Mouse (Mus musculus) urinary bladder, postnatal 10 days (tissue): Measurements from ENCODE around the gene Snap91.

Source experiments
- DNase-seq: peaks from one replicate; pipeline ENCODE4 v3.0.0; 2022; ENCODE audit warnings: low spot score

The Snap91 gene

DNA sequence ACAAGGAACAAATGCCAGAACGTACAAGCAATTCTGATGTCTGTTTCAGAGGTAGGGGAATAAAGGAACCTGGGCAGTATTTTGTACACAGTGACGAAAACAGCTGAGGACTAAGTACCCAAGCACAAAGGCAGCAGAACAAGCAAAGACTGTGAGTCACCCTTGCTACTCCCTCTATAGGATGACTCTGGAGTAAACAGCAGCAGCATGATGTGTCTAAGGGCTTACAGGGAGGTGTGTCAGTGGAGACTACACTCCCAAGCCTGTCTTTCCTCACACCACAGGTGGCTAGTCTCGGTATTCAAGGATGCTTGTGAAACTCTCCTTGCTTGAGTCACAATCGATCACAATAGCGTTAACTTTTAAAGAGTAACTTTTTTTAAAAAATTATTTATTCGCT, 66.1 kb downstream of the Snap91 start:
- no peak for DNase-seq

DNA sequence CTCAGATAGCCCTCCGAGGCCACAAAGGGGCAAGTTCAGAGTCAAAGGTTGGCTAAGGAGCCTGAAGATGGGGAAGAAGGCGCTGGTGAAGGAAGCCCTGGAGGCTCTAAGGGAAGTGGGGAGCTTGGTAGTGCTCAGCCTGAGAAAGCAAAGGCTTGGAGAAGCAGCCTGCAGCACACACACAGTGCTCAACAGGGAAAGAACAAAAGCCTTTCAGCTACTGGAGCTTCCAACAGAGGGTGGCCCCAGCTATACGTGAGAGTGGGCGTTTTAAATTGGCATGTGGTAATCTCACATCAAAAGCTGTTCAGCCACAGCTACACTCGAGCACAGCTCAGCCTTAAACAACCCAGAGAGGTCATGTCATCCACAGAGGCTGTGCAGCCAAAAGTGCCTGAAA, 67.1 kb downstream of the Snap91 start:
- no peak for DNase-seq

DNA sequence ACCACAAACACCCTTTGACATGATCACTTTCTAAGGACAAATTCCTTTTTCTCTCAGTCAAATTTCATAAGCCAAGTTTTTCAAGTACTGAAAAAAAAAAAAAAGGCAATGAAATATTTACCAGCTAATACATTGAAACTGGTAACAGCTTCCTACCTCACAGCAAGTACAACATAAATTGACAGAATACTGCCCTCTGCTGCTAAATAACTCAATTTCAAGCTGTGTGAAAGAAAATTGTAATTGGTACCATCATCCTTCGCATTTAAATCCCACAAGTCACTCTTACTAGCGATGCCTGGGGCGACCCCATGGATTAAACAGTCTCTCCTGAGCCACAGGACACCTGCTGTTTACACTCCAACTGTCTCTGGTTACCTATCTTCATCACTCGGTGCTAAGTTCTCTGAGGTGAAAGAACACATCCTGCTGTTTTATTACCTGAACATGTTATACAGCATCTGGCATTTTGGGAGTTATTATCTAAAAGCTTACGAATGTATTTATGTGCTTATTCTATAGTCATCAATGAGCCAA, 69.7 kb downstream of the Snap91 start:
- DNase-seq: no peak

DNA sequence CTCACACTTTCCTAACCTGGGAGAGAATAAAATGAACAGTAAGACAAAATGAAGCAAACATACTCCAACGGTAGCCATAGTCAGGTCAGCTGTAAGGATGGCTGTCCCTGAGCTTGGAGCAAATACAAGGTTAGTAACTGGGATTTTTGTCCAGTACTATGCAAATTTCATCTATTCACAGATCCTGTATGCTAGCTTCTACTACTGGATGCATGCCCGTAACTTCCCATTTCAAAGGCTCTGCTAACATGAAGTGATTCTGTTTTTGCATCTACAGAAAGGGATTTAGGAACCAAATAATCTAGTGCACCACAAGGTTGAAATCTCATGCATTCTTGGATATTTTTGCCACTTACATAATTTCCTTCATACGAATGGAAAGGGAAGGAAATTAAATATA, 70.2 kb downstream of the Snap91 start:
- DNase-seq: no peak

DNA sequence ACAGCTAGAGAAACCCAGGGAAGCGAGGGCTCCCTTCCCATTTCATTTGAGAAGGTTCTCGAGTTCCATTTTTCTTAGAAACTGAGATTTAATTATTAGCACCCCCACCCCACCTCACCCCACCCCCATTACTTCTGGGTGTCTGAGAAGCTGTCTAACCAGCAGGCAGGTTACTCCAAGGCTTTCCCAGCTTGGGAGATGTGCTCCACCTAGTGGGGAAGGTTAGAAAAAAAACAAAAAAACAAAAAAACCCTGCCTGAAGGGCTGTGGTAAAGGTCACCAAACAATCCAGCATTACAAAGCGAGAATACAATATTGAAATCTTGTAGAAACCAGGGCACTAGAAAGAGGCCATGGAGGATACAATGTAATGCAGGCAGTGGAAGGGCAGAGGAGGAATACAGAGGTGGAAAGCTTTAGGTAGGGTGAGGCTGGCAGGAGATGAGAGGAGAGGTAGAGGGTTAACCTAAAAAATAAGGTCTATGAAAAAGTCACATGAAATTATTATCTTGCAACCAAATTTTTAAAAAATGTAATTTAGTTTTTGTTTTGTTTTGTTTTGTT, 79.8 kb downstream of the Snap91 start:
- no peak for DNase-seq

DNA sequence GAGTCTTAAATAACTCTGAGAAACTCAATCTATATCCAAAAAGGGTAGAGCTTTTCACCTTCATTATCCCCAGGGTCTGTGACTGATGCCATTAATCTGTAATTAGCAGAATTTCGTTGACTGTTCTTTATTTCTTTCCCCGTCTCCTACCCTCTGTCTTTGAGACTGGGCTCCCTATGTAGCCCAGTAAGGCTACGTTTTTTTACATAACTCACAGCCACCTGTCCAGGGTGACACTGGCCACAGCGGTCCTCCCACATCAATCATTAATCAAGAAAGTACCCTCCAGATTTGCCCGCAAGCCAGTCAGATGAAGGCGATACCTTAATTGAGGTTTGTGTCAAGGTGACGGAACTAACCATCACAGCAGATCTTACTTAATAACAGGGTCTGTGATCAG, 81.4 kb downstream of the Snap91 start:
- DNase-seq: no peak

DNA sequence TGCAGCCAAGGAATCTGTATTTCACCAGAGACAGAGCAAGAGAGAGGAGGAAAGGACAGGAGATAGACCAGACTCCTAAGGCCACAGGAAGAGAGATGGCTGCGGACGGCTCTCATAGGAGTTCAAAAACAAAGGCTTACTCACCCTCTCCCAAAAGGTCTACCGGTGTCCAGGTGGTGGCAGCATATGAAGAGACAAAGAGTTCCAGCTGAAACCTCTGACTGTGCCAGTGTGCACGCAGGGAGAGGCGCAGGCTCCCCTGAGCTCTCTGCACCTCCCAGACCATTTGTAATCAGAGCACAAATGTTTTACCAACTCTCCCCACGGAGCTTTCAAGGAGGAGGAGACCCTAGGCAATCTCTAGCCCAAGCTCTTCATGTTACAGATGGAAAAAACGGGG, 81.8 kb downstream of the Snap91 start:
- no peak for DNase-seq

DNA sequence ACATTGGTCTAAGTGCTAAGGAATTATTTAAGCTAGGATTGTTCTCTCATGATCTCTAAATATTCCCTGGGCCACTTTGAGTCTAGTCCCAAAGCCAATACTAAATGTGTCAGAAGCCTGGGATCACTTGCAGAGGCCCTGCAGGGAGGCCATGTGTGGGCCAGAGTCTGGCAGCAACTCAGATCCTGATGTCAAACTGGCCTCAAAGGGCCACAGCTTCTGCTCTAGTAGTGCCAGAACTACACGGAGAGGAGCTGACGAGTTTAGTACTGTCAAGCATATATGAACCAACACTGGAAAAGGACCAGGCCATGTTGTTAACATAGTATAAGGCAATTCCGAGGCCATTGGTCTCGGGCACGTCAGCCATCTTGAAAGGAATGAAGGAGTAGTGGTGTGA, 82.3 kb downstream of the Snap91 start:
- no peak for DNase-seq

DNA sequence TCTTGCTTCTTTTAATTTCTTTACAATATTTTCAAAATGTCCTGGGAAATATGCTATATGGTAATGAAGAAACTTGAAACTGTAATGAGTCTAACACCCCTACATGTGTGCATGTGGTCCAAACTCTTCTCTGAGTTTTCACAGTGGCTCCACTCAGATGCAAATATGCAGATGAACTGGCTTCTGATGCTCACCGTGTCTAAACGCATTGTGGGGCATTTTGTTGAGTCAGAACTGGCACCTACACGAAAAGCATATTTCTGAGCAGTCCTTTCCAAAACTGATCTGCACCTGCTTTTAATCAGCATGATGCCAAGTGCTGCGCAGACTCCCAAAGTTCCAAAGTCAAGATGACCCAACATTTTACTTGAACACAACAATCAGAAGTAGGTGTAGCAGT, 82.9 kb downstream of the Snap91 start:
- no peak for DNase-seq

DNA sequence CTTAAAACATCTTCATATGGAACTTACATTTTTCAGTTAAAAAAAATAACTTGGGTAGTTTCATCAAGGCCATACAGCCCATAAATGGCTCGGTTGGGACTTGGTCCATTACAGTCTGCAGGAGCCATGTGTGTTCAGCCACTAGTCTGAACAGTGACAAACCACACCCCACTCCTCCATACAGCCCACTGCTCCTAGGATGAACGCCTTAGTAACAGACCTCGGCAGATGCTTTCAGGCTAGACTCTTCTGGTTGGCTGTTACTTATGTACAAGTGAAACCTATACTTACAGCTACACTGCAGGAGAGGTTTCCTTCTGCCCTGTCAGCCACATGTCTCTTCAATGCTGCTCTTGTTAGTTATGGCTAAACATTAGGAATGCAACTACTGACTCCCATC, 85.2 kb downstream of the Snap91 start:
- no peak for DNase-seq

DNA sequence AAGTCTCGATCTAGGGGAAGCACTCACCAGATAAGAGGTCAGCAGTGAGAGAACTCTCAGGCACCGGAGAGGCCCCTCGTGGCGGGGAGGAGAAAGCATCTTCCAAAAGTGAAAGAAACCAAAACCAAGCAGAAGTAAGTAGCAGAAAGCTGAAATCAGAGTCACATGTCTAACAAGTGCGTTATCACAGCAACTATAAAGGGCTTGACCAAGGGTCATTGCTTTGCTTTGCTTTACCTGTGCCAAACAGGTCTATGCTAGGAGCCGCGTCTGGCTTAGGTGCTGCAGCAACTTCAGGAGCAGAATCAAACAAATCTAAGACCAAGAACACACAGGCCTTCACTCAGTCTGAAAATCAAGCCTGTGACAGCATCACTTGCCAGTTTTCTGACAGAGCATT, 88.5 kb downstream of the Snap91 start:
- no peak for DNase-seq

DNA sequence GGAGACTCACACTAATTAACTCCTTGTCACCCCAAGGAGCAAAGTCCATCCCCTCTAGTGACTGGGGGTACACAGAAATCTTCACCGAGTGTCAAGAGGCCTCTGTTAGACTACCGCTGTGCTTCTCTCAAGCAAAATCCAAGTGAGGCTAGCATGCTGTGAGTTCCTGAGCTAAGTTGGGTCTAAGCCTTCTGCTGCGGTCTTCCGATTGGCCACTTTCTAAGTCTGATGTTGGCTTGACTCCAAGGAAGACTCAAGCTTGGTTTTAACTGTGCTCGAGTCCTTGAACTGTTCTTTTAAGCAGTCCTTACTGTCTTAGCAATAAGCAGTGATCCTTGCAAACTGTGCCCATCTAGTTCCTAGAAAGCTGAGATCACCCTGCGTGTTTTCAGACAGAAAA, 91.3 kb downstream of the Snap91 start:
- DNase-seq: no peak

DNA sequence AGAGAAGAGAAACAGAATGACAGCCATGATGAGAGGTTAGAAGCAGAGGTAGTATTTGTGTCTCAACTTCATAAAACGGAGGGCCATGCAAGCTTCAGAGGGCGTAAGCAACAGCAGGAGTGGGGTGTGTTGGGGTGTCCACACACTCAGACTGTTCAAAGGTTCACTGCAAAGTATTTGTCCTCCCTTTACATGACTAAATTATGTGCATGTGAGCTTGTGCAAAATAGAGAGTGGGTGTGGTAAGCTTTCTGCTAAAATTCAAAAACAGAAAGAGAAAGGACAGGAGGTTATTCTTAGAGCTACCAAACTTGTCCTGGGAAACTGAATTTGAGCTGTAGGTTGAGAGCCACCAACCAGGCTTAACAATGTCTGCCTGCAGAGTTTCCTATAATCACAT, 97.6 kb downstream of the Snap91 start:
- DNase-seq: no peak

DNA sequence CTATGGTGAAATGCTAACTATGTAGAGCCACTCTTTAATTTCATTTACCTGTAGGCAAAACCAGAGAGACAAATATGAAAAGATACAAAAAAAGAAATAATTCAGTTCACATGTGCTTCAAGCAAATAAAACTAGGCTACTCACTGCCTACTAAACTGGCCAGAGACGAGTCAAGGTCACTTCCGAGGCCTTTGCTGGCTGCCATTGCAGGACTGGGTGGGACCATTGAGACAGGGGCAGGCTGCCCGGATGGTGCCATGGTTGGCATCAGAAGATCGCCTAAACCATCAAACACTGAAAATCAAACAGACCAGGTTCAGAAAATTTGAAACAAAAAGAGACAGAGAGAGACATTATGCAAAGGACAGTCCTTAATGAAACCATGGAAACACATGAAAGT, 99.0 kb downstream of the Snap91 start:
- no peak for DNase-seq

DNA sequence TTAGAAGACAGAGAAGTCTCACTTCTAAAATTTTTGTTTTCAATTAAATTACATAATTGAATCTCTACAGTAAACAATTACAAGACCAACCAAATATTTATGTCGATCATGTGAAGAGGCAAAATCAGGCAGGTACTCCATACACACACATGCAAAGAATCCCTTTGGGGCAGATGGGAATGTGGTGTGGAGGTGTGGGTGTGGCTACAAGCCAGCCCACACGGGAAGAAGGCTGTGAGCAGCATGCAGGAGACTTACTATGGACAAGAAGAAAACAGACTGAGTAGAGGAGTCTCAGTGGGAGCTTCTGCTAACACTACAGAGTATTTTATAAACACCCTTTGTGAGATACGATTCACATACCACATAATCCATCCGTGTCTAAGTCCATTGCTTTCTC, 102.2 kb downstream of the Snap91 start:
- no peak for DNase-seq

DNA sequence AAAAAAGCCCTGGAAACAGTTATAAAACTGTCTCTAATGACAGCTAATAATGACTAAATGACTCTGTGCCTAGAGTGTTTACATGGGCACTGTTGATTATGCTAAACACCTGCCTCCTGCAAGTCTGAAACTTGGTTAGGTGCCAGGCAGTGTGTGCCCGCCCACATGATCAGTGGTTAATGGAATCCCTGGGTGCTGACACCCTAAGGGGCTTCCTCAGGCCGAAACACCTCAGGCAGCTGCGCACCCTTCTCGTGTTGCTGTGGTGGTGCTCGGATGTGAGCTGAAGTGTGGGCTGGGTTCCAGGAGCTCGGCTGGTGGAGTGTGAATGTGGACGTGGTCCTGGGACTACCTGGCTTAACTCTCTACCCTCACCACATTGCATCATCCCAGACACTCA, 103.1 kb downstream of the Snap91 start:
- DNase-seq: no peak

DNA sequence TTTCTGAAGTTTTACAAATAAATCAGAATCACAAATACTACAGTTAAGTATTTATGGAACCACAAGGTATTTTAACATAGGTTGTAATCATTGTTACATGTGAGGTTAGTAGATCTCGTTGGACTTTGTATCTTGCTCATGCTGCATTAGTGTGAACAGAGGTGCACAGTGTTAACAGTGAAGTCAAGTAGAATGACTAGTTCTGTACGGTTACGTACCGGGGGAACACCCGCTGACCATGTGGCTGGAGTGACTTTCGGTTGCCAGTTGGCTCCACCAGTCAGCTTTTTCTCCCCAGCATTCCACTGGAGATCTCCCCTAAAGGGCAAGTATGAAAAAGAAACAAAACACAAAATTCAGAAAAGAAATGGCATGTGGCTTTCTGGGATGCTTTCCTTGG, 105.1 kb downstream of the Snap91 start:
- DNase-seq: no peak

DNA sequence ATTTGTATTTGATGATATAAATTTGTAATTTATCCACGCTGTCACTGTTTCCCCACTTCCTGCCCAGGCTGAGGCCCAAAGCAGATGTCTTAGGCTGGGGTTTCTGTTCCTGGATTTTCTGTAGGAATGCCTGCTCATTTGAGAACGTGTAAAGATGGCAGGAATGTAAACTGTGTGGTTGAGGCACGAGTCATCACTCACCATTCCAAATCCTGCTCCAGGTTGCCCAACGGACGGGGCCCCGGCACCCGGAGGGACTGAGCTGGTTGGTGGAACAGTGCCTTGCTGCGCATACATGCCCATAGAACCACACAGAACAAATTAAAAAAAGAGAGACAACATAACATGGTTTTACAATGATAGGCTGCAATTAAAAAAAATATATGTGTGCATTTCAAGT, 106.5 kb downstream of the Snap91 start:
- DNase-seq: no peak

DNA sequence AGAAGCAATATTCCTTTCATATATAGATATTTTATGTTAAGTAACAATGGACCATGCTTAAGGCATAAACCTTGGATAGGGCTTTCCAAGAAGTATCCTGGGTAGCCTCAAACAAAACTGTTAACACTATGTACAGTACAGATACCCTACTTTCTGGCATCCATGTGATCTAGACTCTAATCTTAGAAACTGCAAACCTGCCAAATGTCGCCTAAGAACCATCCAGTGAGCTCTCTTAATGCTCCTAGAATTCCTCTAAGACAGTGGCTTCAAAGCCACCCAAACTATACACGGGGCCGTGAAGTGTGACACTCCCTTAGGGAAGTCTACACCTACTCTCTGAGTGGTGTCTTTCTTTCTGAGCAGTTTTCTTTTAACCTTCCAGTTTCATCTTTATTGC, 107.6 kb downstream of the Snap91 start:
- DNase-seq: no peak

DNA sequence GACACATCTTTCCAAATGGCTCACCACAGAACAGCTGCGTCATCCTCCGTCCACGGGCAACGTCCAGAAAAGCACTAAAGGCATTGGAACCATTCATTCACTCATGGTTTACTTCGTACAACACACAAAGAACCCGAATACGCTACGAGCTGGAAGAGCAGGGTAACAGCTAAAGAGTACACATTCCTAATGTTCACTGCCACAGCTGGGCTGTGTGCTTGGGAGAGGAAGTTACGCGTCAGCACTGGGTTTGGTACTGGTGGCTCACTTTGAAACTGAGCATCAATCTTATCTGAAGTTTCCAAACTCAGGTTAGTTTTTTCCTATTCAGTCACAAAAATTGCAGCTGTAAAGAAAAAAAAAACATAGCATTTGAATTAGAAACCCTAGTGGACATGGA, 113.5 kb downstream of the Snap91 start:
- no peak for DNase-seq

DNA sequence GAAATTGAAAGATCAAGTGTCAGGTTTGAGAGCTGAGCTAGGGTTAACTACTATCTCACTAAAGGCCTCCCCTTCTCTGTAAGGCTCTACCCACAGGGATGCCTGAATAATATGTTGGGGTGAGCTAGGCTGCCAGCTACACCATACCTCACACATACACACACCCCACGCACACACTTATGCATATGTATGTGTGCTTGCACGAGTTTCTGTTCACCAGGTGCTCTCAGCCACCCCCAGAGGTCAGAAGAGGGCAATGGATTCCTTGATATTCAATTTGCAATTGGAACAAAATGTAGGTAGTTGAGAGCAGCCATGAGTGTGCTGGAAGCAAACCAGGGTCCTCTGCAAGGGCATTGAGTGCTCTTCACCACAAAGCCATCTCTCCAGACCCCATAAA, 116.5 kb downstream of the Snap91 start:
- no peak for DNase-seq

DNA sequence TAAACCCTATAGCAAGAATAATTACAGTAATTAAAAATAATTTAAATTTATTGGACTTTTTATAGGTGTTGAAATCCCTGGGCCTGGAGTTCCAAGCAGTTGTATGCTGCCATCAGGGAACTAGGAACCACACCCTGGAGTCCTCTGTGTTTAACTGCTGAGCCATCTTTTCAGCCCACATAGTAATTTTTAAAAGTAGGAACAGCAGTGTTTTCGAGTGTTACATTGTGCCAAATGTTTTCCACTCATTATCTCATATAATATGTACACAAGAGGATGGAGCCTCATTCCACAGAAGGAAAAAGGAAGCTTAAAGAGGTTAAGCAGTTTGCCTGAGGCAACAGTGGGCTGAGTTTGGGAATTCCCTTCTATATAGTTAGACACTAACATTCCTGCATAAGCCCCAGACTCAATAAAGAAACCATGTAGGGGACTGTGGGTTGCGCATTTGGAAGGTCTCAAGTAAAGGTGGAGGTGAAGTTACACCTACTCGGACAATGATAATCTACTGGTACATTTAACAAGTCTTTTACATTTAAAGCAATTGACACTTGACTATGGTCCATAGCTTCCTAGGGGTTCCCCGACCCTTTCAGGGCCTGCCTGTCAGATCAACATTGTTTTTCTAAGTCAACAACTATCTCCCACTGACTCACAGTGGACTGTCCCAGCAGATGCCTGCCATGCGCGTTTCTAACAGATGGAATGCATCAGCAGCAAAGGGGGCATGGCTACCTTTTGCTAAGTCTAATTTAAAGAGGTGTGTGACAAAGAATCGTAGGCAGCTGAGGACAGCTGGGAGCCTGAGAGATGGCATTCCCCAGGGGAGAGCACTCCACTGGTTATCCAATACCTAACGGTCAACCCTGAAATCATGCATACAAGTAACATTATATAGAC, 117.7 kb downstream of the Snap91 start:
- no peak for DNase-seq

DNA sequence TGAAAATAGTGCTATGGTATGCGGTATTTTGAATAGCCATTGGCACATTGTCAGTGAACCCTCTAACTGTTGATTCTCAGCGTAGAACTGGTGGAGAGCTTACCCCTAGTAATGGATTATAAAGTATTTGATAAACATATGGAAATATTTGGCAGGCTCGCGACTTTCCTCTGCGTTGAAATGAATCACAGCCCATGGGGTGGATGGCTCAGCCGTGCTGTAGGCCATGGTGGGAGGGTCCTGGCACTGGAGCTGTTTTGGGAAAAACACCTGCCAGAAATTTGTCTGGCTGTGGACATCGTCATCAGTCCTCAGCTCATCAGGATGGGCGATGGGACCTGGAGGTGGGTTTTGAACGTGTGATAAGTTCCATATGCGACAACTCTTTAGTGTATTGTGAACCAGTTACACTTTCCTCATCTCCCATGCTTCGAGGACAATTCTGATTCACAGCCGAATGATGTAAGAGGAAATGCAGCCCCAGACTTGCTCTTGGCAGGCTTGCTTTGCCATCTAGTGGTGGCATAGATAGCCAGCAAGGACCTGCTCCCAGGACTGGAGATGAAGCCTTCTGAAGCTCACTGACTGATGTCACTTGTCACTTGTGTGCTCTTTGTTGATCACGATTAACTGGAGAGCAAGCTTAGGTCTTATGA, 134.4 kb downstream of the Snap91 start:
- DNase-seq: no peak
